Mouse (Mus musculus) gastrocnemius, postnatal 10 days (tissue): ENCODE measurements around the gene Gm6525. TPM values are rescaled to one million over a fixed set of nuclear protein-coding genes. Genes with fewer than 3 reads are reported as not detected.

Source experiments
- DNase-seq: peaks from one replicate; pipeline ENCODE4 v3.0.0; 2021; ENCODE audit warnings: mixed read lengths
- total RNA-seq, 2 experiments: library from RNA; stranded (reverse); gene quantifications; 2 replicates each; pipeline ENCODE4 v1.2.3; 2021

Gm6525 gene
- total RNA-seq, 2 experiments from 2014 or later = 0.31 TPM; not detected in 1

DNA sequence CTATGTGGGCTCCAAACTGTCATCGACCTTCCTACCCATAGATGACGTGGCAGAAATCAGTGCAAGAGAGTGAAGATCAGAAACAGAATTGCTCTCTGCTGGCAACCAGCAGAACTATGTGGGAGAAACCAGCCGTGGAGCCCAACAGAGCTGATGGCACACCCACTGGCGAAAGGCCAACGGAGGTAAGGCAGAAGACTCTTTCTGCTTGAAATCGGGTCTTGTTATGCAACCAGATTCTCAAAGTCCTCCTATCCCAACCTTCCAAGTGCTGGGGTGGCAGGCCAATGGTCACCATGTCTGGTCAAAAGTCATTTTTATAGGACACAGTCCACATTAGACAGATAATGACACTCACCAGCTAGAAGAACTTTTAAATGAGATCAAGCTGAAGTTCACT, 40.6 kb downstream of the Gm6525 start:
- no peak for DNase-seq

DNA sequence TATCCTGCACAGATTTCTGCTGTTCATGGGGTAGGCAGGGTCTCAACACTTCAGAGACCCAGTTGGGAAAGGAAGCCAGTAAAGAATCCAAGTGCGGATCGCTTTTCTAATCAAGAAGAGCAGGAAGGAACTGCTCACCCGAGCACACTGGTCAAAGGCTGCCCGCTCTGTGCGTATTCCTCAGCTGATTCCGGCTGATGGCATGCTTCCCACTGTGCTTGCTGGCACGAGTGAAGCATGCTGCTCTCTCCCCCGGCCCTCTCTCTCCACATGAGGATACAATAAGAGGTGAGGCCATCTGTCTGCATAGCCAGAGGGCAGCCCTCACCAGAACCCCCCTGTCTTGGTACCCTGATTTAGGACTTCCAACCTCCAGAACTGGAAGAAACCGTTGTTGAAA, 41.3 kb downstream of the Gm6525 start:
- DNase-seq = peak; percentile 29

DNA sequence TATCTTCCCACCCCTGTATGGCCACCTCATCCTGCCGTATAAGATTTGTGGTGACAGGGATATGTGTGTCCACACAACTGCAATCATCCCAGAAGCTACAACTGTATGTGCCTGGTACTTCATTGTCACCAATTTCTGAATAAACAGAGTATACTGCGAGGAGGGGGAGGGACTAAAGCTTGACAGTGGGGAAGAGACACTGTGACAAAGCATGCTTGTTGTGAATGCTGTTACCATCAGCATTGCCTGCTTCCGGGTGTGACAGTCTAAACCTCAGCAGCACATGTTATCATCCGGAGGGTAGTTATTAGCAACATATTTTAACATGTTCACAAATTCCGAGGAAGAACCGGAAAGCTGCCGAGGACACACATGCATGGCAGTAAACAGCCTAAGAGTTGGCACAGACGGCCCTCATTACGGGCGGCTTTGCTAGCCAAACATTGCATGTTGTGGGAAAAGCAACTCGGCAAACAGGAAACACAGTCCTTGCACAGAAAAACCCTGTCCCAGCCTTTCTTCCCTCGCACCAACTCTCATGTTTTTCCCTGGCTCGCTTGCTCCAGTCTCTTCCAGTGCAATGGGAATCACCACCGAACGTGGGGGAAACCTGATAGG, 41.9 kb downstream of the Gm6525 start:
- no peak for DNase-seq

DNA sequence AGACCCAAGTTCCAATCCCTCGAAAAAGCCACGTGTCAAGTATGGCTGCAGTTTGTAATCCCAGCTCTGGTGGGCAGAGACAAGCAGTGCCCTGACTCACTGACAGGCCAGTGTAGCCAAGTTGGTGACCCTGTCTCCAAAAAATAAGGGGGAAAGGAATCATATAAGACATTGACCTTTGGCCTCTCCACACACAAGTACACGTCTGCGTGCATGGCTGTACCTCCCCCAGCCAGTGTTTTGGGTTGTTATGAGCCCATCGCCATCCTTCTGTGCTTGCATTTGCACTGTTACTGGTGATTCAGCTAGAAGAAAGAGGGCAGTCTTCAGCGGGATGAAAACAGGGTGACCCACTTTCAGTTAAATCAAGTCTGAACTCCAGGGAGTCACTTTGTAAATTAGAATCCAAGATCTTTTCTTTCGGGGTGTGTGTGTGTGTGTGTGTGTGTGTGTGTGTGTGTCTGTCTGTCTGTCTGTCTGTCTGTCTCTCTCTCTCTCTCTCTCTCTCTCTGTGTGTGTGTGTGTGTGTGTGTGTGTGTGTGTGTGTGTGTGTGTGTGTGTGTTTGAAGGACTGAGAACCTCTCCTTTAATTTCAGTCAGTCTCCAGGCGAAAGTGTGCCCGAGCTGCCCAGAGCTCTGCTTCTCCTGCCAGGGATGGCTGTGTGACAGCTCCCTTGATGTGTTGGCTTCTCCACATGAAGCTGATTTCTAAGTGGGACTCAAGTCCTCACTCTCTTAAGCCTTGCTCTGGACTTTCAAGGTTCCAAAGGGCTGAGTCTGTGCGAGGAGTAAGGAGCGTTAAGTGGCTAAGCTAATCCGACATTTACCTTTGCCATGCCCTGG, 43.4 kb downstream of the Gm6525 start:
- DNase-seq = no peak

DNA sequence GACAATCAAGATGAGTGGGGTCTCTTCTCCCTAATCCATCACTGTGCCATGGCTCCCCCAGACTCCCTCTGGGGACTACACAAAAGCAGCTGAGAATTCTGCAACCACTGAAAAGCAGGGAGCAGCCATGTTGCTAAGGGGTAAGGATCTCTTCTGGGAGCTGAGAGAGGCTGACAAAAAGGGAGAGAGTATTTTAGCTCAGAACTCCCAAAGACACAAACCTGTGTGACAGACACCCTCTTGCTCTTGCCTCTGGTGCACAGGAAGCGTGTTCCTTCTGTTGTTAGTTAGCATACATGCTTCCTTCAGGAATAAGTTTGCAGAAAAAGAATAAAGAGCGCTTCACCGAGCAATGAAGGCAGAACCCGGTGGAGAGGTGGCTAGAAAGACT, 44.1 kb downstream of the Gm6525 start:
- no peak for DNase-seq

DNA sequence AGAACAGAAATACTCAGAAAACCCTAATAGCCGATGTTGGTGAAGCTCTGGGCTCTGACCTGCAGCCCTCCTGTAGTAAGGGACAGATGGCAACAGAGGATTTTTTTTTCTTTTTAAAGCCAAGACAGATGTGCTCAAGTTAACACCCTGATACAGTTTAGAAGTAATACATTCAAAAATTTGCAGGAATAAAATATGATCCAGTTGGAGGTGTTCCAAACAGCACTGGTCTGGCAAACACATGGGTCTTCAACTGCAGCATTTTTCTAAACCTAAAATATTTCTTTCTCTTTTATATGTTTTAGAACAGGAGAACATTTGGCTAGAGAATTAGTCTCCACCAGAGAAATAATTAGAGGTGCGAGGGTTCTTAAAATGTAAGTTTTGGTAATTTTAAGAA, 44.6 kb downstream of the Gm6525 start:
- no peak for DNase-seq

DNA sequence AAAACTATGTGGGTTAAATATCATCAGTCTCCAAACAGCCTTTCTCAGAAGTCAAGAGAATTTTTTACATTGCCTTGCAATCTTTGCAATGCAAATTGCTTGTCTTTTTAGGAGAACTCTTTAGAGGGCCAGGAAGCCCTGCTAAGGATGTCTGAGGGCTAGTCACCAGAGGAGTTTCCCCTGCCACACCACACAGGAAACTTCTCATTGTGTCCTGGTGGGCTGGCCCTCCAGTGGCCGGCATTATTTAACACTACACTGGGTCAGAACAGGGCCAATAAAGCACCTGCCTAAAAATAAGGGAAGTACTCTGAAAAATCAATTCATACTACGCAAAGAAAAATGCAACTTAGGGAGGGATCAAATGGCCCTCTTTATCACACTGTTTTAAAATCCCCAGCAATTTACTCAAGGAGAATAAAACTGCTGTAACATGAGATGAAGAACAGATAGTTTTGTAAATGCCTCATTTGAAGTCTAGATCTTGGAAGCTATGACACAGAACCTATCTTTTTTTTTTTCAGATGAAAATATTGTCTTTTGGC, 45.3 kb downstream of the Gm6525 start:
- DNase-seq = no peak

DNA sequence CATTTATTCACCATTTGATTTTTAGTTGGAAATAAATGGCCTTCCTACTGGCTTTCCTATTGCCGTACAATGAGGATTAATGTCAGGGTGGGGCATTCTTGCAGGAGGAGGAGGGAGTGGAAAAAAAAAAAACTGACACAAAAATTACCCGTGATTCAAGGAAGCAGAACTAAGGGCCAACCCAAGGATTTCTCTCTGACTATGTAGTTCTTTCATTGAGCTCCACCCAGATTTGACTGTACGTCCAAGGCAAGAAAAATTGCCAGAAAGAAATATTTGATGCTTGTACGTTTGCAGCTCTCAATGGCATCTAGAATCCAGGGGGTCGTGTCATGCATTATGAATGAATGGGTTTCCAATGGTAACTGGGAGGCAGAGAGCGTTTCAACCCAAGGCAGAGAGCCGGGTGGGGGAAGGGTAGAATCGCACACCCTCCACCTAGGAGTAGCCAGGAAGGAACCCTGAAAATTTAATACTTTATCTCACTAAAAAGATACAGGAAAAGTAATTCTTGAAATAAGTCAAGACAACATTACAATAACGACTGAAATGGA, 45.9 kb downstream of the Gm6525 start:
- DNase-seq = no peak

DNA sequence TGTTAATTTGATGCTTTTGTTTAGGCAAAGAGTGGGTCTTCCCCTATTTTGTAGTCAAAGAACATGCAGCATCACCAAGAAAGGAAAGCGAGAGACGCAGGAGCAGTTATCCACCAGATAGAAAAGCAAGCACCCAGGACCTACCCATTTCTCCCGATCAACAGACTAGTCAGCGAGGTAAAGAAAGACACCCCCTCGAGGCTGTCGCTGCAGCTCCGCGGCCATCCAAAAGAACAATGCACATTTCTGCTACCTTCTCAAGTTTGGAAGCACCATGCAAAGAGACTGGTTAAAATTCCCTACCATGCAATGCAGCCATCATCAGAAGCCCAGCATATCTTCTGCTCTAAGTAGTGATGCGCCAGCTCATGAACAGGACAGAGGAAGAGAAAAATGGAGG, 46.4 kb downstream of the Gm6525 start:
- no peak for DNase-seq

DNA sequence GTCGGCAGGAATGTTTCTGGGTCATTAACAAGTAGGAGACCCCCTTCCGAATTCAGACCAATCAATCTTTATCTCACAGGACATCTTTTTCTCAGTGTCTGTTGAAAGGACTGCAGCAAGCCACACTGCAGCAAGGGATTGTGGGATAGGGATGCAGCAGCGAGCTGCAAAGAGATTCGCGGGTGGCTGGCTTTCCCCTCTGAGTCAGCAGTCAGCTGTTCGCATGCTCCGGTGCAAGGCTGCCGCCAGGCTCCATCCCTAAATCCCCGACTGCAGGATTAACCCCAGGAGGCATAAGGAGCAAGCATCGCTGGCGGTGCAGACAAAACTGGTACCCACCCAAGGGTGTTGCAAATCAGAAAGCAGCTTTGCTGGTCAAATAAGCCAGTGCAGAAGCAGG, 46.8 kb downstream of the Gm6525 start:
- DNase-seq = peak; percentile 52

Other genes with a start within 250 kb of the Gm6525 start
- gene Tmem131l, start 133.9 kb upstream of the Gm6525 start, total RNA-seq = 10 to 100 TPM; 26.6 to 41.5 TPM
- 1 to 10 TPM; 8.1 to 8.5 TPM for gene Mnd1, start 18.3 kb upstream of the Gm6525 start, total RNA-seq
- 10 to 100 TPM in 1 of 2 experiments, 1 to 10 TPM in 1; 8.6 to 11.9 TPM for gene Trim2, start 132.8 kb downstream of the Gm6525 start, total RNA-seq